In the genomic region with DNA sequence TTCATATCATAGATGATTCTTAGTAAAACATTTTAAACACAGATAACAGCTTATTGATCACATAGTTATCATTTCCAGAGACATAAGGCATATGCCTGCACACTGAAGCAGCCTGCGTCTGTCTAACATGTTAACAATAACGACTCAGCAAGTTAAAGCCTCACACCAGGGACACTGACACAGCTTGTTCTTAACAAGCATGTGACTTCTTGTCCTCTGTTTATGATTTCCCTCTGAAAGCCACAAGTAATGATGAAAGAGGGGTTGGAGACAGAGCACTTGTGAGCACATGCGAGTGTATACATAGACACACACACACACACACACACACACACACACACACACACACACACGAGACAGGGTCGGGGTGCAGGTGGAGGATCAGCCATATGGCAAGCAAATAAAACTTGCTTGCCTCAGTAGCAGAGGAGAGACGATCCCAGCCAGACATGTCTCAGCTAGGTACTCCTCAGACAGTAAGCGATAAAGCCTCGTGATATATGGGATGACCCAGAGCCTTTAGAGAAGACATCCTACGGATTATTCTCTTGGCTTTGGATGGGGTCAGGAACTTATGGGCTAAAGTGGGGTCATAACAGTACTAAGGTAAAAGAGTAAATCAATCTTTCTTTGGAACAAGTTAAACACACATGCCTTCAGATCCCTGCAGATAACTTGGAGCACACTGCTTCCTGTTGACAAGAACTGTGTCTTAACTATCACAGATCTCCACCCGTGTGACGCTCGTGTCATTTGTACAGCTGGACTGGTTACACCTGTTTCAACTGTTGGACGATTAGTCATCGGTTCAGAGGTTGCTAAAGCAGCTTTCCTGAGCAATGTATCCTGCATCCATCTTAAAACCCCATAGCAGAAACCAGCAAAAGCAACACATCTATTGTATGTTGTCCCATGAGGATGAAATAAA, we compare ENCODE assay signal across 10 mouse cellular contexts. TPM values are rescaled to one million over a fixed set of nuclear protein-coding genes. Genes with fewer than 3 reads are reported as not detected.
DNase-seq lines count a peak whose midpoint lies in the region; ATAC-seq and TF ChIP-seq lines count a peak whose summit lies in the region.
"Had no signal": no experiment of that assay in that cellular context is flagged by ENCODE, and none has a peak within 500 bp of the region (broad histone marks: within the 10 kb centered on the region; RNA-seq: fewer than 3 reads in every experiment).

No protein-coding gene starts in this region.

- no peak for TF ChIP-seq CTCF in forebrain, postnatal 0 days (IDR thresholded peaks at IDR 0.05; ENCODE audit: low read depth)

- ATAC-seq in limb, embryonic 14.5 days (ENCODE audit: low FRiP score, low read depth), result no peak
- ATAC-seq in CD4-positive, CD25-positive, alpha-beta regulatory T cell, adult 4 months, result peak; percentile 47
- ATAC-seq in forebrain, postnatal 0 days, result peak; percentile 64
- ATAC-seq in megakaryocyte, adult 5-6 weeks (ENCODE audit: poor library complexity, severe bottlenecking), result 0 out of 2 replicates have a peak, but pooled peaks have one; percentile 5

- H3K36me3 ChIP-seq in limb, embryonic 14.5 days (ENCODE audit: control insufficient read depth, insufficient read depth, low read length), result no peaks in the 10 kb centered on the region
- no peaks in the 10 kb centered on the region for H3K36me3 ChIP-seq in limb, embryonic 10.5 days
- no peaks in the 10 kb centered on the region for H3K36me3 ChIP-seq in forebrain, postnatal 0 days (ENCODE audit: insufficient read depth)

- no peaks in the 10 kb centered on the region; the same call in 1 of the 2 replicates for H3K27me3 ChIP-seq in limb, embryonic 14.5 days (ENCODE audit: control insufficient read depth, insufficient read depth, low read length)
- no peaks in the 10 kb centered on the region for H3K27me3 ChIP-seq in limb, embryonic 10.5 days (ENCODE audit: low read depth, poor library complexity, severe bottlenecking)
- no peaks in the 10 kb centered on the region for H3K27me3 ChIP-seq in forebrain, postnatal 0 days (ENCODE audit: insufficient read depth, low read length)

- no peak overlapping the region for H3K4me2 ChIP-seq in limb, embryonic 14.5 days (replicated peaks; ENCODE audit: low read depth, low read length, severe bottlenecking)
- no peak overlapping the region for H3K4me2 ChIP-seq in forebrain, postnatal 0 days (ENCODE audit: low read depth)

- no peak overlapping the region for H3K4me3 ChIP-seq in limb, embryonic 14.5 days (replicated peaks; ENCODE audit: low read length)
- H3K4me3 ChIP-seq in limb, embryonic 10.5 days, result no peak overlapping the region
- no peak overlapping the region for H3K4me3 ChIP-seq in forebrain, postnatal 0 days (ENCODE audit: low read depth, low read length)
- H3K4me3 ChIP-seq: erythroblast, embryonic 14.5 days had no signal

- peak; percentile 34 for DNase-seq in limb, embryonic 14.5 days (ENCODE audit: low spot score)
- DNase-seq in limb, embryonic 10.5 days (ENCODE audit: low spot score), result no peak
- peak; percentile 28 for DNase-seq in forebrain, postnatal 0 days
- no peak for DNase-seq in gastrocnemius, adult 8-10 months (ENCODE audit: low spot score in 2 of 2)
- DNase-seq in lung, postnatal 4 days, result no peak
- no peak for DNase-seq in cerebellum, adult 11-12 months
- DNase-seq: kidney, adult 2 months had no signal

- no peak for TF ChIP-seq POLR2A in limb, embryonic 14.5 days (IDR thresholded peaks at IDR 0.05; ENCODE audit: borderline replicate concordance, extremely low read depth, insufficient read depth, insufficient read length)

- no peak overlapping the region for H3K9ac ChIP-seq in limb, embryonic 14.5 days (ENCODE audit: low read depth, low read length, severe bottlenecking)
- H3K9ac ChIP-seq in forebrain, postnatal 0 days, result no peak overlapping the region

- no peaks in the 10 kb centered on the region for H3K9me3 ChIP-seq in limb, embryonic 14.5 days (ENCODE audit: control insufficient read depth, low read length)
- no peaks in the 10 kb centered on the region for H3K9me3 ChIP-seq in limb, embryonic 10.5 days (replicated peaks)
- no peaks in the 10 kb centered on the region for H3K9me3 ChIP-seq in forebrain, postnatal 0 days (ENCODE audit: low read length)

- no peak overlapping the region for H3K27ac ChIP-seq in limb, embryonic 14.5 days (replicated peaks; ENCODE audit: low read depth, low read length)
- H3K27ac ChIP-seq in limb, embryonic 10.5 days, result no peak overlapping the region
- no peak overlapping the region for H3K27ac ChIP-seq in forebrain, postnatal 0 days (ENCODE audit: low read depth, low read length)

- H3K4me1 ChIP-seq in limb, embryonic 14.5 days (ENCODE audit: control insufficient read depth, insufficient read depth, low read length), result no peaks in the 10 kb centered on the region
- H3K4me1 ChIP-seq in limb, embryonic 10.5 days, result peaks cover 23% of the 10 kb centered on the region
- H3K4me1 ChIP-seq in forebrain, postnatal 0 days (ENCODE audit: insufficient read depth), result peaks cover 9% of the 10 kb centered on the region; the same call in 1 of the 2 replicates

- 63% methylated on average over 14 of the region's 14 CpGs for WGBS in limb, embryonic 14.5 days
- 82% methylated on average over 14 of the region's 14 CpGs for WGBS in limb, embryonic 10.5 days
- WGBS in forebrain, postnatal 0 days, result 70% methylated on average over 14 of the region's 14 CpGs

RNA-seq across cellular contexts. Expression of gene Ralgps2, which starts 51.4 kb away (rescaled TPM):
- polyA plus RNA-seq in limb, embryonic 14.5 days (2012; rRNA removed), result 20.9 and 33.6 TPM in 2 replicates
- polyA plus RNA-seq in limb, embryonic 14.5 days (2014; fragmentation: Nextera tagmentation; extraction: Ambion mirVana), result 63.7 and 73.8 TPM in 2 replicates
- 100 and 104 TPM in 2 replicates for polyA plus RNA-seq in limb, embryonic 10.5 days (2016; fragmentation: Nextera tagmentation; extraction: Ambion mirVana)
- polyA plus RNA-seq in CD4-positive, CD25-positive, alpha-beta regulatory T cell, adult 4 months (2017; shearing (Covaris generic)), result 10 to 100 TPM; 33.0 to 55.6 TPM
- 94.9 and 101 TPM in 2 replicates for total RNA-seq in forebrain, postnatal 0 days (2014; rRNA removed)
- polyA plus RNA-seq in forebrain, postnatal 0 days (2015; fragmentation: Nextera tagmentation; extraction: Ambion mirVana), result 59.7 and 85.9 TPM in 2 replicates
- total RNA-seq in megakaryocyte, adult 5-6 weeks (2015), result 6.0 and 12.4 TPM in 2 replicates
- total RNA-seq in megakaryocyte, adult 5-6 weeks (2017), result 8.9 and 39.4 TPM in 2 replicates
- under 1 TPM; 0.44 to 0.94 (median 0.76) TPM for total RNA-seq in gastrocnemius, adult 8-10 months (2022)

Comparison
In these comparisons a context has a peak if more than half of its experiments do, and no peak if none do; other contexts are left out.
1. DNase-seq: peak in limb, embryonic 14.5 days (single experiment) and forebrain, postnatal 0 days (single experiment); none in limb, embryonic 10.5 days (single experiment), gastrocnemius, adult 8-10 months (0 of 2), lung, postnatal 4 days (0 of 2) and cerebellum, adult 11-12 months (single experiment).